Mouse (Mus musculus): ENCODE measurements at regions not wholly inside any gene's neighbourhood (a gene's known extent, or its start where the extent isn't known, plus 50 kb on each side); places are given as distances from the start of the nearest gene placed in this dataset.
"Not testable (repeated sequence)": the region's sequence is repeated elsewhere in the genome, so short reads cannot be mapped to it uniquely, and the experiment has no call there.

DNA sequence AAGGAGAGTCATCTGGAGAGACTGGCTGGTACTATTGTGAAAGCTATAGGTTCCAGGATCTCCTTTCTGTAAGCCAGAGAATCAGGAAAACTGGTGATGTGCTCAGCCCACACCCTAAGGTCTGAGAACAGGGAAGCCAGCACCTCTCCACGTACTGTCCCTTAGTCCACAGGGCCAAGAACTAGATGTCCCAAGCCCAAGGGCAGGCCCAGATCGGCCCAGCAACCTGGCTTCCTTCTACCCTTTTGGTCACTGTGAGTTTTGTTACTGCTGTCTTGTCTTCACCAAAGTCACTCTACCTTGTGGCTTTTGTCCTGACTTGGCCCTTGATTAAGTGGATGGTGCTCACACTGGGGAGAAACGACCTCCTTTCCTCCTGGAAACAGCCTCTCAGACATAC, 107.8 kb upstream of the Spata13 start:
- no peak for DNase-seq

- DNase-seq: no peak
Measured at GRCm38 (mm10) chr14:60526832-60527231, 107.0 kb upstream of the Spata13 start.

- no peak for DNase-seq
Measured at GRCm38 (mm10) chr14:60527951-60528350, 105.8 kb upstream of the Spata13 start.

- DNase-seq: no peak
Measured at GRCm38 (mm10) chr14:60528520-60528919, 105.3 kb upstream of the Spata13 start.

GRCm38 (mm10) chr14:60529022-60529421, 104.8 kb upstream of the Spata13 start:
- DNase-seq: peak; percentile 79

- peak; percentile 62 for DNase-seq
Measured at GRCm38 (mm10) chr14:60529646-60530347, 104.0 kb upstream of the Spata13 start.

- DNase-seq: peak; percentile 35
Measured at GRCm38 (mm10) chr14:60530348-60530711, 103.5 kb upstream of the Spata13 start.

- no peak for DNase-seq
Measured at GRCm38 (mm10) chr14:60530973-60531372, 102.8 kb upstream of the Spata13 start.

DNA sequence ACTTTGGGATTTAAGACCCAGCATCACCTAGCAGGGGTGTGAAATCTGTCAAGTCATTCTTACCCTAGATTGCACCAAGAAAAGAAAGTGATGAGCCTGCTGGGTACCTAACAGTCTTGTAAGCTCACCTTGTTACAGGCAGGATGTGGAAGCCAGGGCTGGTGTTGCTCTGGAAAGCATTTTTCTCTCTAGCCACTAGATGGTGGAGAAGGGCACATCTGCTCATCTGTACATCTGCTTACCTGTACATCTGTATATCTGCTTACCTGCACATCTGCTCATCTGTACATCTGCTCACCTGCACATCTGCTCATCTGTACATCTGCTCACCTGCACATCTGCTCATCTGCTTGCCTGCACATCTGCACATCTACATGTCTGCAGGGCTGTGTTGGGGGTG, 102.0 kb upstream of the Spata13 start:
- DNase-seq: no peak

GRCm38 (mm10) chr14:60533452-60534224, 100.2 kb upstream of the Spata13 start:
- peak; percentile 58 for DNase-seq

- DNase-seq: no peak
Measured at GRCm38 (mm10) chr14:60539040-60539439, 94.8 kb upstream of the Spata13 start.

- DNase-seq: no peak
Measured at GRCm38 (mm10) chr14:60540111-60540510, 93.7 kb upstream of the Spata13 start.

DNA sequence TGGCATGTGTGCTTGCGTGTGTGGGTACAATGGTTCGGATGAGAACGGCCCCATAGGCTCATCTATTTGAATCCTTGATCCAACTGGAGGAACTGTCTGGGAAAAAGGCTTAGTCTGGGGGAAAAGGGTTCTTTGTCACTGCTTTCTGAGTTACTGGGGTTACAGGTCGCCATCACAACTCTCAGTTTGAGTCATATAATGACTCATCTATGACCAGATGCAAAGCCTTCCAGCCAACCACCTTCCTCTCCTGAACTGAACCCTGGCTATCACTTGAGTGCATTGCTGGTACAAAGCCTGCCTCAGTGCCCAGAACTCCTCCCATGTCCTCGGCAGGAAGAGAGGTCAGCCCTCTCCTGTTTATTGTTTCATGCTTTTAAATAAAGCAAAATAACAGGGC, 92.2 kb upstream of the Spata13 start:
- DNase-seq: no peak

DNA sequence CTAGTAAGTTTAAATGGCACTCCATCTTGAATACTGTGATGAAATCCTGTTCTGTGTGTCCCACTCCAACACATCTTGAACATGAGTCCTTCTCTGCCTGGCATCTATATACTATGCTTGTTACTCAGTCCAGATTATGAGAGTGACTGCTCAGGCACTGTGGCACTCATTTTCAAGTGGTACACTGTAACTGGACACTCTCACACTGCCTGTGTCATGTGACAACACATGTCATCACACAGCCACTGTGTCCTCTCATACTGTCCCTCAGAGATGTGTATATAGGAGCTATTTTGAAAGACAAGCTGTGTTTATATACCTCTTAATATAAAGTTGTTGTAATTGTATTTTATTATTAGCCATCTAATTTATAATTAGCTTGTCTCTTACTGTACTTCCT, 89.0 kb upstream of the Spata13 start:
- DNase-seq: no peak

DNA sequence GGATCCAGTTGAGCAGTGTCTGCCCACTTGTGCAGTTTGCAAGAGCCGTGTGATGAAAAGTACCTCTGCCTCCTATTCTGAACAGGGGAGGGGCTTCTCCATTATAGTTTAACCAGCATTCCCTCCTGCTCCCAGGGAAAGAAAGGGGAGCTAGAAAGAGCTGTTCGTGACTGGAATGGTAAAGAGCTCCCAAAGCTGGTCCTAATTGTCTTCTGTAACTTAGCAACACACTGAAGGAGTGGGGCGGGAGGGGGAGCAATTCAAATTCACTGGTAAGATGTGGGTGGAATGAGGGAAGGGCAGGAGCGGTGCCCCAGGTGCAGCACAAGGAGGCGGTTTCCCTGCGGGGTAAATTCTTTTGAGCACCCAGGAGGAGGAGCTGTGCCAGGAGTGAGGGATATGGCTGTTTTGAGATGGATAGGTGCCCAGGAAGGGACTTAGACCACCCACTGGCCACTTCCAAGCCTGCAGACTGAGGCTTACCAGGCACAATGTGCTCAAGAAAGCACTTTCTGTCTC, 79.5 kb upstream of the Spata13 start:
- peak; percentile 92 for DNase-seq

DNA sequence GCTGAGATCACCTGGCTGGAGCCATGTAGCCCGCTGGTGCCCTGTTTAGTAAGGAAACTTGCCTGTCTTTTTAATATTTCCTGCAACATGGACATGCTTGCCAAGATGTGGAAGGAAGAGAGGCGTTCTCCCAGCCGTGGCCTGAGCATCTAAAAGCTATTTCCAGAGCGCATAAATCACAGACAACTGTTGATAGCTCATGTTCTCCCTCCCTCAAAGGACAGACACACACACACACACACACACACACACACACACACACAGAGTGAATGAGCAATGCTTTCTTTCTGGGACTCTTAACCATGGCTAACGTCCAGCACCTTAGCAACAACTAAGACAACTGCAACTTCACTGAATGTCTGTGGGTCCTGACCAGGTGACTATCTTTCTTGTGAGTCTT, 77.3 kb upstream of the Spata13 start:
- DNase-seq: no peak

DNA sequence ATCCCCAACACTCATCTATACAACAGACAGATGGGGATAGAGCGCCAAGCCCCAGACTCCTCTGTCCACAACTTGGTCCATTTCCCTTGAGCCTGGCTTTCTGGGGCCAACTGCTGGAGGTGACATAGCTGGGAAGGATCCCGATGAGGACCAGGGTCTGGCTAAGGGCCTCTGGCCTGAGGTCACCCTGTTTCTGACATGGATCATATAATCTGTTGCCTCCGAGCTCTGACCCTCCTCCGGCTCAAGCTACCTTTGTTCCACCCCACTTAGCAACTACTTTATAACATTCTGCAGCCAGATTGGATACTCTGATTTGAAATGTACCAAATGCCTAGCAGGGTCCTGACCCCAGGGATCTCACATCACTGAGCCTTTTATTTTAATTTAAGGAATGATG, 76.8 kb upstream of the Spata13 start:
- DNase-seq: no peak

- no peak for DNase-seq
Measured at GRCm38 (mm10) chr14:60559376-60559775, 74.4 kb upstream of the Spata13 start.

DNA sequence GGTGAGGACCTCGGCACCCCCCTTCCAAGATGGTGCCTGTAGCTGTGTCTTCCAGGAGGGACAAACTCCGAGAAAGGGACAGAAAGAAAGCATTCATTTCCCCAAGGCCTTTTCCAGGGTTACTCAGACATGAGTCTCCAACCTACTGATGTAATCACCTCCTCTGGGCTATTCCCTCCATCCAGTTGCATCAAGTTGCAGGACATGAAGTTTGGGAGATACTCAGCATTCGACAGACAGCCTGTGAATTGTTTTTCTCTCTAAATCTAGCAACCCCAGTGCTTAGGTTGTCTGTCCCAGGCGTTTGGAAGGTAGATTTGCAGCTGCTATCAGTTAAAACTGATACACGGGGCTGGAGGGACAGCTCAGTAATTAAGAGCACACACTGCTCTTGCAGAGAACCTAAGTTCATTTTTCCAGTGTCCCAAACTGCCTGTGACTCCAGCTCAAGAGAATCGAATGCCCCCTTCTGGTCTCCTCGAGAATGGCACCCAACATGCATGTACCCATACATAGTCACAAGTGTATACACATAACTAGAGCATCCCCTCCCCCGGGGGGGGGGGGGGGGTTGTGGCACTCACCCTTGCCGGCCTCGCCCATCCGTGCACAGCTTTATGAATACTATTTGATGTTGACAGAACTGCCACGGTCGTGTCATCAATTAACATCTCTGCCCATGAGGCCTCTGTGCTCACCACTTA, 73.8 kb upstream of the Spata13 start:
- DNase-seq: peak; percentile 50

GRCm38 (mm10) chr14:60576281-60576680, 57.5 kb upstream of the Spata13 start:
- no peak for DNase-seq

- DNase-seq: not testable (repeated sequence)
Measured at GRCm38 (mm10) chr14:60580131-60580530, 53.7 kb upstream of the Spata13 start.

Data from retina, postnatal 1 day (tissue).